Mouse (Mus musculus): ENCODE data around the gene Rpl23. TPM values are rescaled to one million over a fixed set of nuclear protein-coding genes. Genes with fewer than 3 reads are reported as not detected.

Rpl23 gene
- polyA plus RNA-seq, 1 experiment, result 120 TPM

- TF ChIP-seq POLR2A (IDR thresholded peaks at IDR 0.05; ENCODE audit: control insufficient read depth, low read depth, low read length), result no peak
- no peak for TF ChIP-seq CTCF (IDR thresholded peaks at IDR 0.05; ENCODE audit: control insufficient read depth, insufficient read depth, insufficient replicate concordance, low read depth, low read length)
- Histone ChIP-seq H3K36me3 (ENCODE audit: control insufficient read depth, insufficient read depth, low read length) (no peaks in the 10 kb centered on the region), H3K4me3 (ENCODE audit: control insufficient read depth, low read depth, low read length) (no peak overlapping the region), H3K27me3 (ENCODE audit: control insufficient read depth, insufficient read depth, low read length) (no peaks in the 10 kb centered on the region), H3K4me1 (ENCODE audit: control insufficient read depth, insufficient read depth, low read length) (peaks cover 38% of the 10 kb centered on the region), H3K27ac (ENCODE audit: control insufficient read depth, insufficient read depth, low read depth, low read length) (no peak overlapping the region)
Observed at GRCm38 (mm10) chr11:97809235-97810121, 27.2 kb upstream of the Rpl23 start.

GRCm38 (mm10) chr11:97808621-97809234, 26.5 kb upstream of the Rpl23 start:
- Histone ChIP-seq H3K4me3 (ENCODE audit: control insufficient read depth, low read depth, low read length) (no peak overlapping the region), H3K27me3 (ENCODE audit: control insufficient read depth, insufficient read depth, low read length) (no peaks in the 10 kb centered on the region), H3K4me1 (ENCODE audit: control insufficient read depth, insufficient read depth, low read length) (peaks cover 38% of the 10 kb centered on the region), H3K27ac (ENCODE audit: control insufficient read depth, insufficient read depth, low read depth, low read length) (0 out of 2 replicates have a peak overlapping the region, but pooled peaks have one; percentile 15), H3K36me3 (ENCODE audit: control insufficient read depth, insufficient read depth, low read length) (no peaks in the 10 kb centered on the region)
- no peak for TF ChIP-seq POLR2A (IDR thresholded peaks at IDR 0.05; ENCODE audit: control insufficient read depth, low read depth, low read length)
- TF ChIP-seq CTCF (IDR thresholded peaks at IDR 0.05; ENCODE audit: control insufficient read depth, insufficient read depth, insufficient replicate concordance, low read depth, low read length), result no peak

- TF ChIP-seq POLR2A (IDR thresholded peaks at IDR 0.05; ENCODE audit: control insufficient read depth, low read depth, low read length), result no peak
- TF ChIP-seq CTCF (IDR thresholded peaks at IDR 0.05; ENCODE audit: control insufficient read depth, insufficient read depth, insufficient replicate concordance, low read depth, low read length), result no peak
- Histone ChIP-seq H3K4me1 (ENCODE audit: control insufficient read depth, insufficient read depth, low read length) (peaks cover 34% of the 10 kb centered on the region), H3K4me3 (ENCODE audit: control insufficient read depth, low read depth, low read length) (no peak overlapping the region), H3K36me3 (ENCODE audit: control insufficient read depth, insufficient read depth, low read length) (no peaks in the 10 kb centered on the region), H3K27ac (ENCODE audit: control insufficient read depth, insufficient read depth, low read depth, low read length) (no peak overlapping the region), H3K27me3 (ENCODE audit: control insufficient read depth, insufficient read depth, low read length) (no peaks in the 10 kb centered on the region)
Observed at GRCm38 (mm10) chr11:97808093-97808492, 25.9 kb upstream of the Rpl23 start.

GRCm38 (mm10) chr11:97807626-97808025, 25.4 kb upstream of the Rpl23 start:
- no peak overlapping the region for H3K4me3 ChIP-seq (ENCODE audit: control insufficient read depth, low read depth, low read length)
- no peaks in the 10 kb centered on the region for H3K27me3 ChIP-seq (ENCODE audit: control insufficient read depth, insufficient read depth, low read length)
- no peaks in the 10 kb centered on the region for H3K36me3 ChIP-seq (ENCODE audit: control insufficient read depth, insufficient read depth, low read length)
- H3K4me1 ChIP-seq (ENCODE audit: control insufficient read depth, insufficient read depth, low read length), result peaks cover 30% of the 10 kb centered on the region
- no peak overlapping the region for H3K27ac ChIP-seq (ENCODE audit: control insufficient read depth, insufficient read depth, low read depth, low read length)
- TF ChIP-seq CTCF (IDR thresholded peaks at IDR 0.05; ENCODE audit: control insufficient read depth, insufficient read depth, insufficient replicate concordance, low read depth, low read length) (no peak), POLR2A (IDR thresholded peaks at IDR 0.05; ENCODE audit: control insufficient read depth, low read depth, low read length) (no peak)

- no peak for TF ChIP-seq POLR2A (IDR thresholded peaks at IDR 0.05; ENCODE audit: control insufficient read depth, low read depth, low read length)
- no peak for TF ChIP-seq CTCF (IDR thresholded peaks at IDR 0.05; ENCODE audit: control insufficient read depth, insufficient read depth, insufficient replicate concordance, low read depth, low read length)
- H3K27me3 ChIP-seq (ENCODE audit: control insufficient read depth, insufficient read depth, low read length), result no peaks in the 10 kb centered on the region
- H3K4me1 ChIP-seq (ENCODE audit: control insufficient read depth, insufficient read depth, low read length), result peaks cover 30% of the 10 kb centered on the region
- H3K4me3 ChIP-seq (ENCODE audit: control insufficient read depth, low read depth, low read length), result no peak overlapping the region
- H3K36me3 ChIP-seq (ENCODE audit: control insufficient read depth, insufficient read depth, low read length), result no peaks in the 10 kb centered on the region
- H3K27ac ChIP-seq (ENCODE audit: control insufficient read depth, insufficient read depth, low read depth, low read length), result no peak overlapping the region
Observed at GRCm38 (mm10) chr11:97806613-97806964, 24.4 kb upstream of the Rpl23 start.

GRCm38 (mm10) chr11:97805662-97806612, 23.7 kb upstream of the Rpl23 start:
- Histone ChIP-seq H3K27ac (ENCODE audit: control insufficient read depth, insufficient read depth, low read depth, low read length) (no peak overlapping the region), H3K27me3 (ENCODE audit: control insufficient read depth, insufficient read depth, low read length) (no peaks in the 10 kb centered on the region), H3K4me3 (ENCODE audit: control insufficient read depth, low read depth, low read length) (no peak overlapping the region), H3K4me1 (ENCODE audit: control insufficient read depth, insufficient read depth, low read length) (peaks cover 36% of the 10 kb centered on the region), H3K36me3 (ENCODE audit: control insufficient read depth, insufficient read depth, low read length) (no peaks in the 10 kb centered on the region)
- TF ChIP-seq POLR2A (IDR thresholded peaks at IDR 0.05; ENCODE audit: control insufficient read depth, low read depth, low read length) (no peak), CTCF (IDR thresholded peaks at IDR 0.05; ENCODE audit: control insufficient read depth, insufficient read depth, insufficient replicate concordance, low read depth, low read length) (no peak)

Measured in testis, adult 2 months (tissue).